Mouse (Mus musculus) CH12F3 (cell line): ENCODE results near the gene Arhgap10.

Source experiments
- in situ Hi-C: fragments of 300-500 bp; cut with MboI; formaldehyde crosslinking; loops from 2 replicates; pipeline ENCODE4 v1.14.3; 2020; ENCODE audit warnings: low sequenced_read_pairs

The Arhgap10 gene

DNA sequence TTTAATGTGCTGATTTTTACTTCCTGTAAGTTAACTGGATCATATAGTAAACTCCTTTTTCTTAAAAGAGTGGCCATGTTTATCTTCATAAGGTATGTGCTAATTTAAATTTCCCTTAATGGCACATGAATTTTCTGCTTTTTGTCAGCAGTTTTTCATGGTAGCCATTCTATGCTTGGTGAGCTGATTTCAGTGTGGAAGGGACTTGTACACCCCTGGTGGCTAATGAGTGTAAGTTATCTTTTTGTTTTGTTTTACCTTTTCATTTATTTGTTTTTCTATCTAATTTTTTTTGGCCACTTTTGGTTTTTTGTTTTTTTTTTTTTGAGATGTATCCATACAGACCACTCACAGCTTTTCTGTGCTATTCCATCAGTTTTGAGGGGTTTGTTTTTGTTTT, 278.3 kb downstream of the Arhgap10 start:
- in situ Hi-C loops, result no loop called here

DNA sequence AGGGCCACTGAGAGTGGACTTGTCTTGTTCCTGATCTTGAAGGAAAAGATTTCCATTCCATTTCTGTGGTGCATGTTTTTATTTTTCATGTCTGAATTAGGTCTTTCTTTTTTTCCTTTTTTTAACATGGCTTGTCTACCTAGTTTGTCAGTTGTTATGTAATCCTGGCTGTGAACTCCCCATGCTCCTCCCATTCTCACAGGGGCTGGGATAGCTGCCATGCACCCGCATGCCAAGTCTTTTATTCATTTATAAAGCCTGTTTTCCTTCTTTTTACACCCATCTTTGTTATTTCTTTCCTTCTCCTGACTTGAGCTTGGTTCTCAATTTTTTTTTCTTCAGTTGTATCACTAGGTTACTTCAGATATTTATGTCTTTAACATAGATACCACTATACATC, 281.1 kb downstream of the Arhgap10 start:
- in situ Hi-C loops, result no loop called here

DNA sequence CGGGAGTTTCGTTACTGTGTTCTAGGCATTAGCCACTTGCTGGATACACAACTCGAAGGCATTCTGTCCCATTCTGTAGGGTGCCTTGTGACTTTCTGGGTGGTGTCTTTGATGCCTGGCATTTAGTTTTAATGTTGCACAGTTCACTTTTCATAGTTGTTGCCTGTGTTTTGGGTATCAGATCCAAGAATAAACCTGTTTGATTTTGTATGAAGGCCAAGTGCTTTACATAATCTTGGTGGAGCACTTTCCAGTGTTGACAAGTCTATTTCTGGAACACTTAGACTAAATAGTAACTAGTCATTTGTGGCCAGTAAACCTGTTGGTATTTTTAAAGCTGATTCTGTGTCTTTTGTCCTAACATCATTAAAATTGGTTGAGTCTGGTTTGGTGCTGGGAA, 285.3 kb downstream of the Arhgap10 start:
- in situ Hi-C loops, result no loop called here

DNA sequence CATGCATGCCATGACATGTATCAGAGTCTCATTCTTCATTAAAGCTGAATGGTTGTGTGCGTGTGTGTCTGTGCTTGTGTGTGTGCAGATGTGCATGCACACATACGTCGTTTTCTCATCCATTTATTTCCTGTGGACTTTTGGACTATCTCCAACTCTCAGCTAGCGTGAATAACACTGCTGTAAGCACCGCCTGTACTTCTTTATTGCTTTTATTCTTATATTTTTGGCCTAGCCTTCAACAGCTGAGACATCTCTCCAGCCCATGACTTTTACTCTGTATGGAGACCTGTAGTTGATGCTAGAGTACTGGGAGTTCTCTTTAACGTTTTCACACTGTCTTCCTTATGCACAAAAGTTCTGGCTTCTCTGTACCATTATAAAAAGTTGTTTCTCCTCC, 285.9 kb downstream of the Arhgap10 start:
- in situ Hi-C loops, result no loop called here

DNA sequence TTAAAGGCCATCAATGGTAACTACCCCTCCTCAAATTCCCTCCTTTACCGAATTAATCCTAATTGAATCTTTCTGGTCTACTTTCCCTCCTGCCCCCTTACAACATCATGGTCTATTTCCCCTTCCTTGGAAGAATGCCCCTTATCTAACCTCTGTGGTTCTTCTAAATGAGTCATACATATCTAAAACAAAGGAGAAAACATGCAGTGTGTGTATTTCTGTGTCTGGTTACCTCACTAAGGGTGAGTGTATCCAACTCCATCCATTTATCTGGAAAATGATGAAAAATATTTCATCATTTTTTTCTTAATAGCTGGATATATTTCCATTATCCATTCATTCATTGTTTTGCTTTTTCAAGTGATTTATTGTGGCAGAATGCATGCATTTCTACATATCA, 286.5 kb downstream of the Arhgap10 start:
- in situ Hi-C loops, result no loop called here

DNA sequence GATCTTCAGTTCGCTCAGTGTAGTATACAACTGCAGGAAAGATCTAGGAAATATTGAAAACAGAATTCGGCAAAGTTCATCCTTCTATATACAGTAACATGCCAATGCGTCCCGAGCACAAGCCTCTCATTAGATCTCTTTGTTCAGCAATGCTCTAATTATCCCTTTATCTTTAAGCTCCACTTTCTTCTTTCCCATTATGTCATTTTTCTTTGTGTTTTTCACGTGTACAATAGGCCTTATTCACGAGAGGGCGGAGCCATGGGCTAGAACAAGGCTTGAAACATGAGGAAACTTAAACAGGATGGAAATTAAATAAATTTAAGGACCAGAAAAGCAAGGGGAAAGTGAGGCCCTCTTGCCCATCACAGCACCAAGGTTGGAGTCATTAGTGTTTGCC, 289.1 kb downstream of the Arhgap10 start:
- in situ Hi-C loops, result no loop called here

DNA sequence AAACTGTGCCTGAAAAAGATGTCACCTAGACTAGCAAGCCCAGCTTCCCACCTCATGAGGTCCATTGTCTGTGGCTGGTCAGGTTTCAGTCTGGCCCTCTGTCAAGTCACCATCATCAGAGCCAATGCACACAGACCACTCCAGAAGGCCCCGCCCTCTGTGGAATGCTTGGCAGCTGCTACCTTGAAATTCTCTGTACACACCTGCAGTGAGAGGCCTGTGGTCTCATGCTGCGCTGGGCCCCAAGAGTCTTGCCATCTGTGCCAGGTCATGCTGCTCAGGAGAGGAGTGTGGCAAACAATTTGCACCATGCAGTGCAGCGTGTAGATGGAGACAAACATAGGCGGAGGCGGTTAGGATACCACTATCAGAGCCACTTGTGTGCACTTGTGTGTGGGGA, 290.0 kb downstream of the Arhgap10 start:
- in situ Hi-C loops, result no loop called here

DNA sequence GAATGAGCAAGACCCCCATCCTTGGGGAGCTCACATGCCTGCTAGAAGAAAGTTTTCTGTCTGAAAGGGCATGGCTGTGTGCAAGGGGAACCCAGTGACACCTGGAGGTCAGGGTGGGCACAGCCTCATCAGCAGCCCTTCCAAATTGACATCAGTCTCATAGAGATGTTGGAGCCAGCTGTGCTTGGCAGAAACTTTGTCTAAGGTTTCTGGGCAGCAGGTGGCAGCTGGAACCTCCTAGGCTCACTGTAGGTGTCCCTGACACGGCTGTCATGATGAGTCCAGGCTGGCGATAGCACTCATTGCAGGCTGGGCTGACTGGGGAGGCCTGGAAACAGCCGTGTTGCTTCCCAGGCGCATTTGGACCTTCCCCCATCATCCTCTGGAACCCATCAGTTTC, 294.6 kb downstream of the Arhgap10 start:
- in situ Hi-C loops, result no loop called here

DNA sequence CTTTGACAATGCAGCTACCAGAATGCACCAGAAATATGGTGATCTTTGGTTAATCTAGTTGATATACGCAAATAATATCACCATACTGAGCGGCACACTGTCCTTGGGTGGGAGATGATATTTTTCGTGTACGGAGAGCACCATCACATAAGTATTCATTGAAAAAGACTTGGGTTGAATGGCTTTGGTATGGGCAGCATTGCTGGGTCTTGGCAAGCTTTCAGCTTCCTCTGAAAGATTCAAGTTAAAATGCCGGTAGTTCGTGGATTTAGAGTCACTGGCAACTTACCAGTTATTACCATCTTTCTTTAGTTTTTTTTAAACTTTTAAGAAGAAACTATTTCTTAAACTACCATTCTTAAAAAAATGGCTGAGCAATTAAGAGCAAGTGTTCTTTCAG, 302.6 kb downstream of the Arhgap10 start:
- in situ Hi-C loops, result no loop called here

DNA sequence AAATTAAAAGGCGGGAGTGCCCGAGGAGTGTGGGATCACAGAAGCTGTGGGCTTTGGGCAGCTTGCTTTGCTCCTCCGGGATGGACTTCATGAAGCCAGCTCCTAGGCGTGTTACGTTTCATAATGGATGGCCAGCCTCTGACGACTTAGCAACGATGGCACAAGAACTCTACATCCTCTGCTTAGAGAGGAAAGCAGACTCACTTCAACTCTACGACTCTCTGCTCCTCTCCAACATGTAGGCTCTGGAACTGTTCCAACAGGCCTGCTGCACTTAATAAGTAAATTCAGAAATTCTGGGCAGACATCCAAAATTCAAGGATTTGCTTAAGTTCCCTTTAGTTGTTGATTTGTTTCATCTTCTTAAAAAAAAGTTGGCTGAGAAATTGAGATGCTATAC, 303.1 kb downstream of the Arhgap10 start:
- in situ Hi-C loops, result no loop called here

DNA sequence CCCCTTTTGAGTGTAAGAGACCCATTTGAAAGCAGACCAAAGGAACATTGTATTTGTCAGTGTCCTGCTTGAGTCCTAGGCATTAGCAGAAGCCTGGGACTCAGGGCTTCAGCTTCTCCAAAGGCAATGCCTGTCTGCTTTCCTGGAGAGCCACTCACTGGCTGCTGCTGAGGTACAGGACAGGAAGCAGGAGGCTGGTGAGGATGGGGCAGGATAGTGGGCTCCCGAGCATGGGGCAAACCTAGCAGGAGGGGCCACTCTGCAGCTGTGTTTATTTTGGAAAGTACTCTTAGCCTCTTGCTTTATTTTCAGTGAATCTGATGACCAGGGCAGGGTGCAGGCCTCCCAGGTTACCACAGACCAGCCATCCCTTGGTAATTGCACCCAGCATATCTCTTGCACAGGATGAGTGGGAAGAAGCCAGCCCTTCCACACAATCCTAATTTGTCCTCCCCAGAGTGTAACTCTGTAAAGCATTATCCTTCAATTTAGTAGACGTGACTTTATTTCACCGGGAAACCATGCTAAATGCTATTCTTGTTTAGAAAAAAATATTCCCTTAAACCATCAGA, 303.8 kb downstream of the Arhgap10 start:
- in situ Hi-C loops, result no loop called here

DNA sequence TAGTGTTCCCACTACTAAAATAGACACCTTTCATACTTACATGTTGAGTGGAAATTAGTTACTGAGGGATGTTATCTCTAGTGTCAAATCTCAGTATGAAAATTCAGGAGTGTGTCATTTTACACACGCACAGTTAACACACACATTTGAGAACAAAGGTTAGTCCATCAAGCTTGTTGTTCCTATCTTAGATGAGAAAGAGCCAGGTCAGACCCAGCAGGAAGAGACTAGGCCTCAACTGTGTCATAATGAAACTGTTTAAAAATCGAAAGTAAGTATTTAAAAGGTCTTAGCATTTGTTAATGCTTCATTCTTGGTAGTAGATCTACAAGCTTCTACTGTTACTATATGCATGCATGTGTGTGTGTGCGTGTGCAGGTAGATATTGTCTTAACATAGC, 308.5 kb downstream of the Arhgap10 start:
- in situ Hi-C loops, result no loop called here
